Mouse (Mus musculus) liver, postnatal 0 days (tissue): ENCODE measurements around the gene Adra1d. TPM values are rescaled to one million over a fixed set of nuclear protein-coding genes. Genes with fewer than 3 reads are reported as not detected.

Source experiments
- ATAC-seq: fragments of 200-750 bp; cut with Nextera tagmentation; 2 replicates; pipeline ENCODE4 v1.8.0; 2017; ENCODE audit warnings: mild to moderate bottlenecking, moderate library complexity
- DNase-seq: peaks from one replicate; pipeline ENCODE4 v3.0.0-alpha.2; 2016
- H3K27ac ChIP-seq: fragments of 300-500 bp; sonication (generic); 2 replicates; pipeline ENCODE4 v1.5.1; 2014; ENCODE audit warnings: antibody characterized with exemption, moderate library complexity, mild to moderate bottlenecking, low read depth
- H3K27me3 ChIP-seq: fragments of 300-500 bp; sonication (generic); 2 replicates; pipeline ENCODE4 v1.6.1; 2014; ENCODE audit warnings: low read length, control low read depth, mixed read lengths; ENCODE audit not compliant: insufficient read depth
- H3K36me3 ChIP-seq: fragments of 300-500 bp; sonication (generic); replicated peaks from 2 replicates; pipeline ENCODE4 v1.6.1; 2014; ENCODE audit warnings: mild to moderate bottlenecking, control low read depth, low read length, moderate library complexity, mixed read lengths; ENCODE audit not compliant: insufficient read depth
- H3K4me1 ChIP-seq: fragments of 300-500 bp; sonication (generic); 2 replicates; pipeline ENCODE4 v1.6.1; 2014; ENCODE audit warnings: antibody characterized with exemption, mild to moderate bottlenecking, control low read depth; ENCODE audit not compliant: insufficient read depth
- H3K4me2 ChIP-seq: fragments of 300-500 bp; sonication (generic); 2 replicates; pipeline ENCODE4 v1.6.1; 2014; ENCODE audit warnings: low read depth, mild to moderate bottlenecking, low read length, moderate library complexity, mixed read lengths
- H3K4me3 ChIP-seq: fragments of 300-500 bp; sonication (generic); 2 replicates; pipeline ENCODE4 v1.5.1; 2014; ENCODE audit warnings: low read depth, low read length
- H3K9ac ChIP-seq: fragments of 300-500 bp; sonication (generic); replicated peaks from 2 replicates; pipeline ENCODE4 v1.6.1; 2014; ENCODE audit warnings: mild to moderate bottlenecking, moderate library complexity
- H3K9me3 ChIP-seq: fragments of 300-500 bp; sonication (generic); 2 replicates; pipeline ENCODE4 v1.6.1; 2016; ENCODE audit warnings: mild to moderate bottlenecking, control low read depth, low read length, mixed read lengths
- CTCF ChIP-seq: sonication (generic); IDR thresholded peaks from 2 replicates; pipeline ENCODE4 v1.5.1; 2016; ENCODE audit warnings: antibody characterized with exemption, low read depth
- EP300 ChIP-seq: IDR thresholded peaks from 2 replicates; pipeline ENCODE4 v1.6.1; 2016; ENCODE audit warnings: antibody characterized with exemption, low read depth, mild to moderate bottlenecking
- WGBS: fragments of 180-500 bp; shearing (Covaris S2); extraction: QIAGEN DNeasy Blood & Tissue Kit; methylation state at CpG from one replicate; pipeline ENCODE4 v1.1.7; 2014; ENCODE audit not compliant: insufficient replicate concordance; 5-methylcytosine and 5-hydroxymethylcytosine counted together
- polyA plus RNA-seq: library from polyadenylated mRNA; unstranded; fragments of >200 nt; fragmentation: Nextera tagmentation; extraction: Ambion mirVana; gene quantifications from 2 replicates; pipeline ENCODE4 v1.2.1, GENCODE M21; 2015

Adra1d gene
- polyA plus RNA-seq, 1 experiment from 2014 or later, result 0.09 TPM

DNA sequence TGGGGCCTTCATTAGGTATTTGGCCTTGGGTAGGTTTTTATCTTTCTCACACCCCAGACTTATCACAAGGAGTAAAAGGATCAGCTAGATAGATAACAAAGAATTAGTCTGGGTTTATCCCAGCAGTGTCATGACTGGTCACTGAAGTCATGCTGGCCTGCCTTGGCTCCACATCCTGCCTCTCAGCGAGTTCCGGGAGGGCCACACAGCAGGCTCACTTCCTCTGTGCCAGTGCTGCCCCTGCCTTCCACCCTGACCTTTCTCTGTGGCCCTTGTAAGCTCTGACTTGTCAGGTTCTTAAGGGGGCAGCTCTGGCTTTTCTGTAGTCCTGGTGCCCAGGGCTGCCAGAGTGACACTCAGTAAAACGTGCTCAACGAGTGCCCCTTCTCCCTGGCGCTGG, 59.5 kb downstream of the Adra1d start:
- ATAC-seq (no peak), DNase-seq (no peak)
- H3K36me3 ChIP-seq, result peaks cover 4% of the 10 kb centered on the region
- H3K9me3 ChIP-seq, result no peaks in the 10 kb centered on the region
- no peak overlapping the region for H3K9ac ChIP-seq
- TF ChIP-seq EP300 (no peak), CTCF (no peak)
- H3K4me1 ChIP-seq, result peaks cover 56% of the 10 kb centered on the region
- WGBS, result 79% methylated on average over 5 of the region's 5 CpGs
- no peak overlapping the region for H3K4me2 ChIP-seq
- H3K4me3 ChIP-seq, result no peak overlapping the region
- no peak overlapping the region for H3K27ac ChIP-seq
- no peaks in the 10 kb centered on the region for H3K27me3 ChIP-seq

- DNase-seq (no peak), ATAC-seq (no peak)
- 64% methylated on average over 5 of the region's 5 CpGs for WGBS
- Histone ChIP-seq H3K9me3 (no peaks in the 10 kb centered on the region), H3K4me3 (no peak overlapping the region), H3K4me2 (no peak overlapping the region), H3K27ac (no peak overlapping the region), H3K4me1 (peaks cover 53% of the 10 kb centered on the region), H3K27me3 (no peaks in the 10 kb centered on the region), H3K36me3 (peaks cover 4% of the 10 kb centered on the region; the same call in 1 of the 2 replicates), H3K9ac (no peak overlapping the region)
- TF ChIP-seq CTCF (no peak), EP300 (no peak)
These were observed 60.2 kb downstream of the Adra1d start for GRCm38 (mm10) chr2:131501886-131502285.

- H3K27me3 ChIP-seq, result no peaks in the 10 kb centered on the region
- H3K27ac ChIP-seq, result peak overlapping the region; percentile 7; the same call in 1 of the 2 replicates
- H3K4me2 ChIP-seq, result peak overlapping the region; percentile 13; the same call in 1 of the 2 replicates
- no peak for TF ChIP-seq CTCF
- no peak for TF ChIP-seq EP300
- H3K36me3 ChIP-seq, result peaks cover 4% of the 10 kb centered on the region; the same call in 1 of the 2 replicates
- 69% methylated on average over 5 of the region's 5 CpGs for WGBS
- H3K9me3 ChIP-seq, result no peaks in the 10 kb centered on the region
- H3K9ac ChIP-seq, result 0 out of 2 replicates have a peak overlapping the region, but pooled peaks have one; percentile 11
- DNase-seq (no peak), ATAC-seq (no peak)
- no peak overlapping the region for H3K4me3 ChIP-seq
- H3K4me1 ChIP-seq, result peaks cover 59% of the 10 kb centered on the region
These were observed 62.7 kb downstream of the Adra1d start for GRCm38 (mm10) chr2:131499290-131499845.

DNA sequence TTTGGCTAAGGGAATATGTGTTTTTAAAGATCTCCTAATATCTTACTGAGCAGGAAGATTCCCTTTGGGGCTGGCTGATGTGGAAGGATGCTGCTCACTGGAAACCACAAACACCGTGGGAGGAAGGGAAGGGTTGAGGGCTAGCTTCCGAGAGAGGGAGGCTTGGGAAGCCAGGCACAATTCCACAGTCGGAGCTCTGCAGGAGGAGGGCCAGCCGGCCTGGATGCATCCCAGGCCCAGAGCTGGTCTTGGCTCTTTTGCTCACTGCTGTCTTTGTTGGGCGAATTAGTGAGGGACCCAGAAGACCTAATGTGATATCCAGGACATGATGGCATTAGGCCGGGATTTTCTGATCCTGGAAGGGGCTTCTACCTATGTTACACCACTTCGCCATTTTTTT, 63.9 kb downstream of the Adra1d start:
- H3K27me3 ChIP-seq, result no peaks in the 10 kb centered on the region; the same call in 1 of the 2 replicates
- 77% methylated on average over 7 of the region's 7 CpGs for WGBS
- H3K4me1 ChIP-seq, result peaks cover 68% of the 10 kb centered on the region
- TF ChIP-seq CTCF (no peak), EP300 (no peak)
- ATAC-seq (no peak), DNase-seq (no peak)
- H3K9ac ChIP-seq, result peak overlapping the region; percentile 61
- peak overlapping the region; percentile 68 for H3K4me2 ChIP-seq
- H3K36me3 ChIP-seq, result peaks cover 4% of the 10 kb centered on the region; the same call in 1 of the 2 replicates
- H3K4me3 ChIP-seq, result no peak overlapping the region; the same call in 1 of the 2 replicates
- H3K27ac ChIP-seq, result peak overlapping the region; percentile 91
- H3K9me3 ChIP-seq, result no peaks in the 10 kb centered on the region

DNA sequence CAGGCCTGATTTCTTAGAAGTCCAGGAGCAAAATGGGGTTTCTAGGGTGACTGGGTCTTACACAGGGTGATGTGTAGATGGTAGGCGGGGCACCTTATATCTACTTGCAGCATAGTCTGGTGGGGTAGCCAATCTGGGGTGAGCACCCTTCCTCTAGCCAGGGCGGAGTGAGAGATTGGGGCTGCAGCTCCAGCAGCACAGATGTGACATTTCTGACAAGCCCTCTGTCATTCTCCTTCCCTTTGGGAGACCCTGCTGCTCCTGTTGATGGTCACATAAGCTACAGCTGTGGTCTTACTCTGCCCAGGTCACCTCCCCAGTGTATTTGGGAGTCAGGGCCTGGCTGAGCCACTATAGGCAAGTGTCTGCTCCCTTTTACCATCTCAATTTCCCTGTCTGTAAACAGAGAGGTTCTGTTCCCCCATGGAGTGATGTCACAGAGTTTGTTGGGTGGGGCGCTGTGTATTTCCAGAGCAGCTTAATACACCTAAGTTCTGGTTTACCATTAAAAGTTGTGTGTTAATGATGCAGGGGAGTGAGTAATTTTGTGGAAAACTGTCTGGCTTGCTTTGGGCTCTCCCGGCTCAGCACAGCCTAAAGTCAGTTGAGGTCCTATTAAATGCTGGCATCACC, 64.7 kb downstream of the Adra1d start:
- peaks cover 3% of the 10 kb centered on the region; the same call in 1 of the 2 replicates for H3K36me3 ChIP-seq
- peak overlapping the region; percentile 91 for H3K27ac ChIP-seq
- H3K4me1 ChIP-seq, result peaks cover 69% of the 10 kb centered on the region
- ATAC-seq (peak; percentile 98), DNase-seq (peak; percentile 75)
- peak overlapping the region; percentile 12; the same call in 1 of the 2 replicates for H3K4me3 ChIP-seq
- no peaks in the 10 kb centered on the region for H3K9me3 ChIP-seq
- 59% methylated on average over 4 of the region's 4 CpGs for WGBS
- H3K4me2 ChIP-seq, result peak overlapping the region; percentile 68
- H3K9ac ChIP-seq, result peak overlapping the region; percentile 61
- H3K27me3 ChIP-seq, result no peaks in the 10 kb centered on the region; the same call in 1 of the 2 replicates
- TF ChIP-seq CTCF (no peak), EP300 (peak; percentile 98)

- no peaks in the 10 kb centered on the region; the same call in 1 of the 2 replicates for H3K27me3 ChIP-seq
- no peaks in the 10 kb centered on the region for H3K9me3 ChIP-seq
- peaks cover 2% of the 10 kb centered on the region; the same call in 1 of the 2 replicates for H3K36me3 ChIP-seq
- ATAC-seq (peak; percentile 35), DNase-seq (no peak)
- 0 out of 2 replicates have a peak overlapping the region, but pooled peaks have one; percentile 5 for H3K4me3 ChIP-seq
- H3K9ac ChIP-seq, result peak overlapping the region; percentile 49
- TF ChIP-seq EP300 (peak; percentile 90), CTCF (no peak)
- H3K4me2 ChIP-seq, result peak overlapping the region; percentile 68
- WGBS, result 75% methylated on average over 5 of the region's 5 CpGs
- H3K4me1 ChIP-seq, result peaks cover 64% of the 10 kb centered on the region
- peak overlapping the region; percentile 91 for H3K27ac ChIP-seq
These were observed 65.8 kb downstream of the Adra1d start for GRCm38 (mm10) chr2:131496125-131496820.

Other genes starting within 250 kb of the Adra1d start
- gene Rnf24, start 209.4 kb downstream of the Adra1d start, polyA plus RNA-seq, result 0.50 and 0.94 TPM in 2 replicates
- gene Smox, start 70.8 kb downstream of the Adra1d start, polyA plus RNA-seq, result 56.7 and 60.8 TPM in 2 replicates